Mouse (Mus musculus): ENCODE results near the gene Srms.

Srms gene

DNA sequence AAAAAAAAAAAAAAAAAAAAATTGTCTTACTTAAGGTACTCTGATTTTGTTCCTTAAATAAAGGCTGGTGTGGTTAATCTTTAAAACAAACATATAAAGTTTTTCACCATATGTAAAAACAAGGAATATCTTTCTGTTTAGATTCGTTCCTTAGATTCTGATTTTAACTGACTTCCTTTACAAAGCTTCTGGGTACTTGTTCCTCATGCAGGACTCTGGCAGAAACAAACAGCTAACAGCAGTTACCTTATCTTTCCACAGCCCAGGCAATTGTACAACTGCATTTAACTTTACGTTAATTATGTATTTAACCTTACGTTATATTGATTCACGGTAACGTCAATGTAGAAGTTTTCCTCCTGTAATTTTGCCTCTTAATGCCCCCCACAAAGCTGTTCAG lies 46.5 kb downstream of the Srms start:
- no peak for DNase-seq (ENCODE audit: low read depth, low spot score)

DNA sequence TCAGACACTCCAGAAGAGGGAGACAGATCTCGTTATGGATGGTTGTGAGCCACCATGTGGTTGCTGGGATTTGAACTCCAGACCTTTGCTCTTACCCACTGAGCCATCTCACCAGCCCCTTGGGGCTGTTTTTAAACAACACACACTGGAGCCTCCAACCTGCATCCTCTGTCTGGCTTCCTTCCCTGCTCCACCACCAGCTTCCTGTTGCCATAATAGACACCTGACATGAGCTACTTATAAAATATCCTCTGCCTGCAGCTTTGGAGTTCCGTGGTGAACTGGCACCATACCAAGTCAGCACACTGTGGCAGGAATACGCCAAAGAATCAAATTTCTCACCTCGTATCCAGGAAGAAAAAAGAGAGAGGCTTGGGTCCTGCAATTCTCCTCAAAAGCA lies 52.2 kb downstream of the Srms start:
- DNase-seq (ENCODE audit: low read depth, low spot score), result no peak

DNA sequence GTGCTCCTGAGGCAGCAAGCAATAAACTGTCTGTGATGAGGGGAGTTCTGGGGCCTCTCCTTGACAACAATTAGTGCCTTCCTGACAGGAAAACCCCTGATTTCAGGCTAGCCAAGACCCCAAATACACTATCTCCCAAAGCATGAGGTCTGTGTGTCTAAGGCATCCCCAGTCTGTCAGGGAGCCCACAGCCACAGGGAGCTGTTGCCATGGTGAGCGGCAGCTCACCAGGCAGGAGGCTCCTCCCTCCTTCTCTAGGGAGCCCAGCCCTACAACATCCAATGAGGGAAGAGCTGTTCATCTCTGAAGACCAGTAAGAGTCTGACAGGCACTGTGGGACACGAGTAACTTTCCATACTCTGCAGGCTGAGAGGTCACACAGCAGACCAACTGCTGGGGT lies 53.2 kb downstream of the Srms start:
- DNase-seq (ENCODE audit: low read depth, low spot score), result no peak

DNA sequence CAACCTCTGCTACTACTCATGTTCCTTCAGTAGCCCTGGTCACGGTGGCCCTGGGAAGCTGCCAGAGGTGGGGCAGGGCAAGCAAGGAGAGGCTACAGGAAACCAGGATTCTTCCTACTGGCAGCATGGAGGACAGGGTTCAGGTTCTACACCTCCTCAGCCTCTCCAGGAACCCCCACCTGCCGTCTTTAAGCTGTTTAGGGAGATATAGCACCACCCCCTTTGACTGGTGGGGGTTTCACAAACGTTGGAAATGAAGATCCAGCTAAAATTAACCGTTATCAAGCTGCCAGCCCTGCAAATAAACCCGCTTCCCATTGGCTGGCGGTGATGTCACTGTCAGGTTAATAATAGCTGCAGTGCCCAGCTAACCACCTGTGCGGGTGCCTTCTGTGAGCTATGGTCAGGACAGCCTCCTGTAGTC lies 53.9 kb downstream of the Srms start:
- DNase-seq (ENCODE audit: low read depth, low spot score), result no peak

DNA sequence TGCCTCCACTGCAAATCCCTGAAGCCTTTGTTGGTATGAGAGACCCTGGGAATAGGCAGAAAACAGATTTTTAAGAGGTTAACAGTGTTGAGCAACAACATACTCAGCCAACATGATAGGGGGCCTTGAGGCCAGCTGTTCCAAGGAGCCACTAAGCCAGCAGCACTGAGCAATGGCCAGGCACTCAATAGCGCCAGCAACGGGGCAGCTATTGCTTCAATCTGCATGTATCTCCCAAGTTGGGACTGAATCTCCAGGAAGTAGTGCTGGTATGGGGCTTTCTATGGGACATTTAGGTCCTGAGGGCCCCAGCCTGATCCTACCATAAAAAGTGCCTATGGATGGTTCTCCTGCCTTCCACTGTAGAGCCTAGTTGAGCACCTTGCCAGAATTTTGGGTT lies 54.5 kb downstream of the Srms start:
- DNase-seq (ENCODE audit: low read depth, low spot score), result no peak

DNA sequence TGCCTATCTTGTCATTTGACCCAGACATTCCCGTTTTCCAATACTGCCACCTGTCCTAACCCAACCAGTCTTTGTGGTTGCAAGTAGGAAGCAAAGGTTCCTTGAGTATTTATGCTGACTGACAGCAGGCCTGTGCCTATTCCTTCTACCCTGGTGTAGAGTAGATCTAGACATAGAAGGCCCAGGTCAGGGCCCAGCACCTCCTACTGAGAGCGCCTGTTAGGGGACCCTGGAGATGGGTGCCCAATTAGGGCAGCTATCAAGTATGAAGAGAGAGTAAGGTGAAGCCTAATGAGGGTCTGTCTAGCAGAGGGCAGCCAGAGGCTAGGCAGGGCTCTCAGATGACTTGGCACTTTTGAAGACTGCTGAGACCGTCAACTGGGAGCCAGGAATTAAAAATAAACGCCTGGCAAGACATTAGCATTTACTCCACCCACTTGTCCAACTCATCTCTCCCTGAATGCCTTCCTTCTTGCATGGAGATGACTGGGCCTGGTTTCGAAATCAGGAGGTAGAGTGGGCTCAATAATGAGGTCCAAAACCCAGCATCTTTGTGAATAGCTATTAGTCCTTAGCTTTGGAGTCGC lies 55.2 kb downstream of the Srms start:
- no peak for DNase-seq (ENCODE audit: low read depth, low spot score)

DNA sequence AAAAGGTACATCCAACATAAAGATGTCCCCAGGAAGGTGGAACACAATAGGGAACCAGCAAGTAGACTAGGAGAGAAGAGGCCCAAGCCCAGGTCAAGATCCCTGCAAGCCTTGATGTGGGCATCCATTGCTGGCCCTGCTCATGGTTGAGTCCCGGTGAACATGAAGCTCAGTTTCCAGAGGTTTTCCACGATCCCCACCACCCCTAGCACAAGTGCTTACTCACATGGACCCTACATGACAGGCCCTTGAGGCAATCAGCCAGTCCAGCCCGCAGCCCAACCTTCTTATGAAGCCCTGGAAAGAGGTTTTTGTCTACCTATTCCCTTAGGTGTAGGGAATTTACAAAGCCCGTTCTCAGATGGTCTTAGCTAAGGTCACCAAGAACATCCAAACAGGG lies 55.8 kb downstream of the Srms start:
- DNase-seq (ENCODE audit: low read depth, low spot score), result no peak

DNA sequence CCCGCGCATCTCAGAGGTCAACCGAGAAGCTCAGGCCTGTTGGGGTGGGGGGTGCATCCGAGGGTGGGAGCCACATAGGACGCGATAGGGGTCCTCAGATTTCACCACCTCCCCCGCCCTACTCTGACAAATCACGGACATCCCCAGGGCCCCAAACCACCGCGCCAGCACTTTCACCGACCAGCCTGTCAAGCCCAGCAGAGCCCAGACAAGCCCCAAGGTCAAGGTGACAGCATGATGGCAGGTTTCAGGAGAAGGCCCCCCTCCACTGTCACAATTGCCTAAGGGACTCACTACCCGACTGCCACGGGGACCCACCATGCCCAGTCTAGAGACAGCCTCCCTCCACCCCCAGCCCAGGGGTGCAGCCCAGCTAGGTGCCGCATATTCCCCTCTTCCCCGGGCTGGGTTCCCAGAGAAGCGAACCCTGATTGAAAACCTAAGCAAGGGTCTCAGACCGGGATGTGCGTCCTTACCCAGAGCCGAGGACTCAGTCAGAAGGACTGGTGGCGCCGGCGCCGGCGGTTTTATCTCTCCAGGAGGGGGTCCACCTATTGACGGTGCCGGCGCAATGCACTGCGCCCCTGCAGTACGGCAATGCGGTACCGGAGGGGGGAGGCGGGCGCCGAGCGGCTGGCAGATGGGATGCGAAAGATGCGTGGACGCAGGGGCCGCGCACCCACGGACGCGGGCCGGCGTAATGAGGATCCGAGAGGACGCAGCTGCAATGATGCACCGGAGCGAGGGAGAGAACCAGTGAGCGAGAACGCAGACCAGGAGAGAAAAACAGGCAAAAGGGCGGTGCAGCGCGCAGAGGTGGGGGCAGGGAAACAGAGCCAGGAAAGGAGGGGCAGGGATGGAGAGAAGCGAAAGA lies 56.5 kb downstream of the Srms start, which contains the start of gene Eef1a2:
Gene Eef1a2 (minus strand): TSS at position 767 of the 874 bp plus-strand sequence.
- no peak for DNase-seq (ENCODE audit: low read depth, low spot score)

DNA sequence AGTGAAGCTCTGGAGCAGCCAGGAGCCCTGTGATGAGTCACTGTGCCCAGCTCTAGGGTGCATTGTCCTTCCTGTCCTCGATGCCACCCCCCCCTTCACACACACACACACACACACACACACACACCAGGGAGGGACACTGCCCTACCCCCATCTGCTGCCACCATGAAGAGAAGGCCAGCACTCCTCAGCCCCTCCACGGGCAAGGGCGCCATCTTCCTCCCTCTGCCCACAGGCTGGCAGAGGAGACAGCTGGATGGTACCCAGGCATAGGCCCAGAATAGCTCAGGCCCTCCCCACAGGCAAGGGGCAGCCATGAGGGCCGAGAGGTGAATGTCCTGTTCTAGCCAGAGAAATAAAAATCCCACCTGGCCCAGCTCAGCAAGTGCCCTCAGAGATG lies 57.2 kb downstream of the Srms start:
- DNase-seq (ENCODE audit: low read depth, low spot score), result no peak
